Mouse (Mus musculus) CH12.LX (cell line): ENCODE results near the gene Abhd16a.

Experiments used
- CTCF ChIP-seq, 2 experiments: IDR thresholded peaks in 1 of 2; conservative IDR thresholded peaks in 1 of 2; 2 replicates each; pipeline ENCODE4 v1.5.1; 2011 to 2012; ENCODE audit warnings: low read depth in 2 of 2, low read length in 2 of 2, improper control_type of control experiment in 1 of 2, inconsistent platforms in 1 of 2, mild to moderate bottlenecking in 1 of 2, moderate library complexity in 1 of 2
- MAX ChIP-seq: IDR thresholded peaks from 2 replicates; pipeline ENCODE4 v1.6.1; 2011; ENCODE audit warnings: low read length, improper control_type of control experiment
- MAZ ChIP-seq: IDR thresholded peaks from 2 replicates; pipeline ENCODE4 v1.6.1; 2012; ENCODE audit warnings: low read depth, mild to moderate bottlenecking, inconsistent platforms, low read length, improper control_type of control experiment, moderate library complexity
- POLR2A ChIP-seq: IDR thresholded peaks from 2 replicates; pipeline ENCODE4 v1.6.1; 2011; ENCODE audit warnings: low read depth, mild to moderate bottlenecking, improper control_type of control experiment, low read length
- SIN3A ChIP-seq: IDR thresholded peaks from 2 replicates; pipeline ENCODE4 v1.6.1; 2012; ENCODE audit warnings: low read length, improper control_type of control experiment, inconsistent platforms
- USF1 ChIP-seq: IDR thresholded peaks from 2 replicates; pipeline ENCODE4 v1.6.1; 2014; ENCODE audit warnings: low read depth, mild to moderate bottlenecking, inconsistent platforms, low read length, improper control_type of control experiment

- TF ChIP-seq MAZ (no peak), USF1 (no peak), CTCF (conservative IDR thresholded peaks at IDR 0.05 in 1 of 2, IDR thresholded peaks at IDR 0.05 in 1 of 2; ENCODE audit: low read depth in 2 of 2, low read length in 2 of 2) (no peak), POLR2A (no peak), SIN3A (no peak), MAX (no peak)
Observed at GRCm38 (mm10) chr17:35080710-35081109, 8.4 kb upstream of the Abhd16a start.
